Mouse (Mus musculus) spleen, embryonic (tissue): ENCODE data around the gene Tusc2.

Source experiments
- CTCF ChIA-PET: fragments of 350-600 bp; sonication (Branson Sonifier 250); formaldehyde crosslinking; loops from one replicate; lab custom pipeline; 2022; lab: Charles Lee

Gene Tusc2

DNA sequence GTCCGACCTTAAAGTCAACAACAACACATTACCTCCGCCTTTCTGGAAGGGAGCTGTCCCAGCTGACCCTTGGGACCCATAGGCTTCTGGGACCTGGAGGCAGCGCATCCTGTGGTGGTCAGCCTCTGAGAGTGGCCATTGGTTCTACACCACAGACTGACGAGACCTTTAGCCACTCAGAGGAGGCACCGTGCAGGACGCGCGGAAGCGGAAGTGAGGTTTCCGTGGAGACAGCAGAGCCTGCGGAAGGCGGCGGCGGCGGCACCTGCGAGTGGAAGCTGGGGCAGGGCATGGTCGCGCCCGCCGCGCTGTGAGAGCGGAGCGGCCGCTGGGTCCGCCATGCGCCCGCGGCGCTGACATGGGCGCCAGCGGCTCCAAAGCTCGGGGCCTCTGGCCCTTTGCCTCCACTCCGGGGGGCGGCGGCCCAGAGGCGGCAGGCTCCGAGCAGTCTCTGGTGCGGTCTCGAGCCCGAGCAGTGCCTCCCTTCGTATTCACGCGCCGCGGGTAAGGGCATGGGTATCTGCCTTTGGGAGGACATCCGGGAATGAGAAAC, at the start of gene Tusc2:
Tusc2 (plus strand) TSS at position 227 of the 553 bp plus-strand sequence.
- CTCF ChIA-PET: interaction anchor here (1.0 to 1.1 kb wide), 2 partner anchors 13 to 20 kb away, joined by 3 read pairs; no protein-coding TSS in a partner anchor

- CTCF ChIA-PET: no interaction called here
Measured at GRCm38 (mm10) chr9:107514303-107514955, 48.6 kb upstream of the Tusc2 start.

DNA sequence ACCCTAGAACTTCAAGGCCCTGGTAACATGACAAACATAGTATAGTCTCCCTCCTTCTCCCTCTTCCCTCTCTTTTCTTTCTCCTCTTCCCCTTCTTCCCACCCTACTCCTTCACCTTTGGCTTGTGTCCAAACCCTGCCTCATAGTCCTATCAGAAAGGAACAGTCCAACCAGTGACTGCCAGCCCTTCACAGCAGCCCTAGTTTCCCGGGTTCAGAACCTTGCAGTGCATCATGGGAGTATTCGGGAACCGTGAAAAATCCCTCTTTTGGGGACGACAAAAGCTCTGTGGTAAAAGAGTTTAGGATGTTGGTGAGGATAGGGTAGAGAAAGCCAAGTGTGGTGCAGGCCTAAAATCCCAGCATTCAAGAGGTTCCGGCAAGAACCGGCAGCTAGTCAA, 42.7 kb upstream of the Tusc2 start:
- CTCF ChIA-PET: interaction anchor here (0.7 kb wide), 1 partner anchor 152 kb away, joined by 5 read pairs; no protein-coding TSS in a partner anchor

- CTCF ChIA-PET: interaction anchor here (0.7 kb wide), 1 partner anchor 153 kb away, joined by 5 read pairs; no protein-coding TSS in a partner anchor
Measured at GRCm38 (mm10) chr9:107521190-107521589, 41.9 kb upstream of the Tusc2 start.

- CTCF ChIA-PET: no interaction called here
Measured at GRCm38 (mm10) chr9:107521711-107522399, 41.2 kb upstream of the Tusc2 start.

DNA sequence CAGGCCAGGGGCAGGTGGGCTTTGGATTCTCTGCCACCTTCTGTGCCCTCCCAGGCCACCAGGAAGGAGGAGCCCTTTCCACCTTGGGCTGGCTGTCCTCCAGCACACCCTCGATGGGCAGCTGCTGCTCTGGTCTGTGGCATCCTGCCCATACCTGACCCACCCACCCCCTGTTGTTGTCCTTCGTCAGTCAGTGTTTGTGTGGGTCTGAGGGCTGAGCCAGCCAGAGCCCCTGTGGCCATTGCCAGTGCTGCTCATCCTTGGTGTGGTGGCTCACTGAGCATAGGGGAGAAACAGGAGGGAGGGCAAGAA, 40.7 kb upstream of the Tusc2 start:
- CTCF ChIA-PET: no interaction called here

- CTCF ChIA-PET: no interaction called here
Measured at GRCm38 (mm10) chr9:107526198-107527026, 36.6 kb upstream of the Tusc2 start.

DNA sequence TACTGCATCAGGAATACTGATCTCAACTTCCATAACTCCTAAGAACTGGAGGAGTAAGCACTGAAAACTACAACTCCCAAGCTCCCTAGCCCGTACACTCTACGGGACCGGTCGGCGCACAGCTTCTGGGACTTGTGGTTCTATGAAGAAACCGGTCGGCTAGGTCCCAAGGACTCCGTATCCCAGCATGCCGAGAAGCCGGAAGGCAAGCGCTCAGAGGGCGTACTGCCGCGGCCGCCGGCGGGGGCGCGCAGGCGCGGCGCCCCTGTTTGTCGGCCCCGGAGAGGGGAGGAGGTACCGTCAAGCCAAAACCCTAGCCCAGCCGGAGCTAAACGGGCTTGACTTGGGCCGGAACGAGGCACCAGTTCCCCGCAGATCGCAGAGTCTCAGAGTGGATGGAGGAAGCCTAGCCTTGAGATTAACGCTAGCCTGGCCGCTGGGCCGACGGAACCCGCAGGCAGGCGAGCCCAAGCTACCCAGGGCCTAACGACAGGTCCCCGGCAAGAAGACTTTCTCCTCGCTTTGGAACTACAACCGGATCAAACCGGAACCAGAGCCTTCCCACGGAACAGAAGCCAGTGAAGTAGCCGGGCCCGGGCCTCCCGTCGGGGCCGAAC, 29.2 kb upstream of the Tusc2 start, which contains the start of gene Tmem115:
Tmem115 (plus strand) TSS at position 155 of the 617 bp plus-strand sequence.
- CTCF ChIA-PET: no interaction called here

- CTCF ChIA-PET: no interaction called here
Measured at GRCm38 (mm10) chr9:107534408-107535202, 28.4 kb upstream of the Tusc2 start.

GRCm38 (mm10) chr9:107538231-107538630, 24.8 kb upstream of the Tusc2 start:
- CTCF ChIA-PET: no interaction called here

- CTCF ChIA-PET: no interaction called here
Measured at GRCm38 (mm10) chr9:107538711-107539110, 24.3 kb upstream of the Tusc2 start.

DNA sequence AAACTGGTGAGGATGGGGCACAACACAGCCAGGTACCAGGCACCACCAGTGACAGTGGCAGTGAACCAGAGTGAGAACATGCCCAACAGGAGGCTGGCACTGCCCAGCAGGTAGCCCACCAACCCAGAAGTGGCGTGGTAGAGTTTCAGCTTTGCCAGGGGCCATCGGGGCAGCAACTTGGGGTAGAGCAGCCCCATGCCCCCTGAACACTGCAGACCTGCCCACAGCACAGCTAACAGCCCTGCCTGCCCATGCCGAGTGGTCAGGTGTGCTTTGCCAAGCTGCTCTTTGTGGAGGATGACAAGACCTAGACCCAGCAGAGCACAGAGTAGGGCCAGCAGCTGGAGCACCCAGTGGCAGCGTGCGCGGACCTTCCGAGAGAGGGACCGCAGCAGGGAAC, 23.1 kb upstream of the Tusc2 start:
- CTCF ChIA-PET: no interaction called here

DNA sequence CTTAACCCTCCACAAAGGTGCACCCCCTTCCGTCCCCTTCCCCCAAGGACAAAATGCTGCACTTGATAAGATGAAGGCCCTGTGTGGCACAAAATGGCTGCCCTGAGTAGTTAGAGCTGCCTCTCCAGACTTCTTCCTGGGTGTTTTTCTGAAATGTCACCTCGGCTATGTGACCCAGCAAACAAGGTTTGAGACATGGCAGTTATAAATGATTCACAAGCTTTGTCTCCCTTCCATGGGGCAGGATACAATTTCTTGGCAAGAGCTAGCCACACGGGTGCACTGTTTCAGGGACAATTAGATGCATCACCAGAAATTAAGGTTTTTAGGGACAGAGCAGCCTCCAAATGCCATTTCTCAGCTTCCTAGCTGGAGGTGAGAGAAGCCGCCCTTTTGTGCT, 22.6 kb upstream of the Tusc2 start:
- CTCF ChIA-PET: no interaction called here

DNA sequence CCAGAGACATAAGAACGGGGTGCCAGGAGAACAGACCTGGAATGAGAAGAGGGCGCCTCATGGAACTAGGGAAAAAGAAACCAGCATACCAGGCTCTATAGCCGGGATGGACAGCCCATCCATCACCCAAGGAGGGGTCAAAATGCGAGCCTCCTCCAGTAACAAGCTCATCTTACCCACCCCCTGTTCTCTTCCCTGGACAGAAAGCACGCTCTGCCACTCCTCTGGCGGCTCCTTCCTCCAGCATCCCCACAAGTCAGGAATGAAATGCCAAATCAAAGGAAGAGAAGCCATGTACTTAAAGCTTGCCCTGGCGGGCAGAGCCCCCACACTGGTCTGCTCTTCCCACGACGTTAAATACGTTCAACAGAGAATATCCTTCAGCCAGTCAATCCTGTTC, 22.1 kb upstream of the Tusc2 start:
- CTCF ChIA-PET: no interaction called here

- CTCF ChIA-PET: interaction anchor here (0.6 kb wide), 1 partner anchor 1316 kb away, joined by 7 read pairs; no protein-coding TSS in a partner anchor
Measured at GRCm38 (mm10) chr9:107541474-107542351, 21.3 kb upstream of the Tusc2 start, which contains the start of the genes Cyb561d2 and Nprl2. Gene Cyb561d2 (minus strand): TSS chr9:107542193. Gene Nprl2 (plus strand): TSS chr9:107542226.

DNA sequence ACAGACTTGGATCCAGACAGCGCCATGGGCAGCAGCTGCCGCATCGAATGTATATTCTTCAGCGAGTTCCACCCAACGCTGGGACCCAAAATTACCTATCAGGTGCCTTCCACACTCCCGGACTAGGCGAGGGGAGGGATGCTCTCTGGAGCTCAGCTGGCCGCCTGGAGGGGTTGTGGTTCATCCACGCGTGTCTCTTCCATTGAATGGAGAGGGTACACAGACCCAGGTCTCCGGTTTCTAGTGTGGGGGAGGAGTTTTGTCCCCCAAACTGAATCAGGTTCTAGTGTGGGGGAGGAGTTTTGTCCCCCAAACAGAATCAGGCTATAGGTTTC, 20.7 kb upstream of the Tusc2 start:
- CTCF ChIA-PET: no interaction called here

GRCm38 (mm10) chr9:107542721-107543120, 20.3 kb upstream of the Tusc2 start:
- CTCF ChIA-PET: no interaction called here

DNA sequence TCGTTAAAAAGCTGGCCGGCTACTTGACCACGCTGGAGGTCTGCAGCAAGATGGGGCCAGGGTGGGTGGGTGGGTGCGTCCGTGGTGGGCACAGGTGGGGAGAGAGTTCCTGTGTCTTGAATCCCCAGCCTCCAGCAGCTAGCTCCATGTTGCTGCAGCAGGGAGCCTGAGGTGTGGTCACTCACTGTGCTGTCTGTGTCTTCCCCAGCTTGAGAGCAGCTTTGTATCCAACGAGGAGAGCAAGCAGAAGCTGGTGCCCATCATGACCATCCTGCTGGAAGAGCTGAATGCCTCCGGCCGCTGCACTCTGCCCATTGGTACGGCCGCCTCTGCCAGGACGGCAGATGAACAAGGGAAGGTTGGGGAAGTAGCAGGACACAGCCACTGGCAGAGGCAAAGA, 19.8 kb upstream of the Tusc2 start:
- CTCF ChIA-PET: interaction anchor here (1.1 kb wide), 1 partner anchor 19 kb away, joined by 3 read pairs; no protein-coding TSS in a partner anchor

DNA sequence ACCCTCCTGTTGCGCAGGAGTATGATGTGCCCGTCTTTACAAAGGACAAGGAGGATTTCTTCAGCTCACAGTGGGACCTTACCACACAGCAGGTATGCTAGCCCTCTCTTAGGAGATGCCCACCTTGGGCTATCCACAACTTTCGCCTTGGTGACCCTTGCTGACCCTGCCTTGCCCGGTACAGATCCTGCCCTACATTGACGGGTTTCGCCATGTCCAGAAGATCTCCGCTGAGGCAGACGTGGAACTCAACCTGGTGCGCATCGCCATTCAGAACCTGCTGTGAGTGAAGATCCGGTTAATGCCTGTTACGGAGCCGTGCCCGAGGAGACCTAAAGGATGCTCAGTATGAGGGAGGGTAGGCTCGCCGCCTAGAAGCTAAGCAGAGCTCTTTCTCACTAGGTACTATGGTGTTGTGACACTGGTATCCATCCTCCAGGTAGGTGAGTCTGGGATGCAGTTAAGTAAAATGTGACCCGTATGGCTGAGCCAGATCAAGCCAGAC, 18.8 kb upstream of the Tusc2 start:
- CTCF ChIA-PET: interaction anchor here (1.1 kb wide), 1 partner anchor 18 kb away, joined by 3 read pairs; no protein-coding TSS in a partner anchor
